Mouse (Mus musculus): ENCODE data around the gene Arhgef17.

Arhgef17 gene

GRCm38 (mm10) chr7:100915204-100915603 is 16.7 kb downstream of the Arhgef17 start:
- no peak for DNase-seq (ENCODE audit: low spot score in 2 of 2)

GRCm38 (mm10) chr7:100911791-100912190 is 20.1 kb downstream of the Arhgef17 start:
- no peak for DNase-seq (ENCODE audit: low spot score in 2 of 2)

- no peak for DNase-seq (ENCODE audit: low spot score in 2 of 2)
Observed at GRCm38 (mm10) chr7:100911246-100911770, 20.6 kb downstream of the Arhgef17 start.

GRCm38 (mm10) chr7:100908567-100908966 is 23.3 kb downstream of the Arhgef17 start:
- DNase-seq (ENCODE audit: low spot score in 2 of 2) = no peak

GRCm38 (mm10) chr7:100908061-100908460 is 23.8 kb downstream of the Arhgef17 start:
- no peak for DNase-seq (ENCODE audit: low spot score in 2 of 2)

- peak; percentile 64 to 82 for DNase-seq (ENCODE audit: low spot score in 2 of 2)
Observed at GRCm38 (mm10) chr7:100907231-100907630, 24.7 kb downstream of the Arhgef17 start.

- DNase-seq (ENCODE audit: low spot score in 2 of 2) = no peak
Observed at GRCm38 (mm10) chr7:100906029-100906789, 25.7 kb downstream of the Arhgef17 start.

- no peak for DNase-seq (ENCODE audit: low spot score in 2 of 2)
Observed at GRCm38 (mm10) chr7:100905037-100905436, 26.9 kb downstream of the Arhgef17 start.

GRCm38 (mm10) chr7:100904612-100905011 is 27.3 kb downstream of the Arhgef17 start:
- DNase-seq (ENCODE audit: low spot score in 2 of 2) = no peak

- DNase-seq (ENCODE audit: low spot score in 2 of 2) = no peak
Observed at GRCm38 (mm10) chr7:100902451-100903137, 29.3 kb downstream of the Arhgef17 start.

GRCm38 (mm10) chr7:100897828-100898227 is 34.1 kb downstream of the Arhgef17 start:
- DNase-seq (ENCODE audit: low spot score in 2 of 2) = no peak

- DNase-seq (ENCODE audit: low spot score in 2 of 2) = no peak
Observed at GRCm38 (mm10) chr7:100894833-100895226, 37.1 kb downstream of the Arhgef17 start.

- peak; percentile 61 to 66 for DNase-seq (ENCODE audit: low spot score in 2 of 2)
Observed at GRCm38 (mm10) chr7:100894057-100894832, 37.7 kb downstream of the Arhgef17 start.

- DNase-seq (ENCODE audit: low spot score in 2 of 2) = peak; percentile 55 to 72
Observed at GRCm38 (mm10) chr7:100893249-100894056, 38.5 kb downstream of the Arhgef17 start.

- DNase-seq (ENCODE audit: low spot score in 2 of 2) = no peak
Observed at GRCm38 (mm10) chr7:100886535-100886934, 45.4 kb downstream of the Arhgef17 start.

GRCm38 (mm10) chr7:100884460-100884859 is 47.4 kb downstream of the Arhgef17 start:
- DNase-seq (ENCODE audit: low spot score in 2 of 2) = no peak

GRCm38 (mm10) chr7:100881950-100882349 is 50.0 kb downstream of the Arhgef17 start:
- DNase-seq (ENCODE audit: low spot score in 2 of 2) = no peak

- no peak for DNase-seq (ENCODE audit: low spot score in 2 of 2)
Observed at GRCm38 (mm10) chr7:100881531-100881930, 50.4 kb downstream of the Arhgef17 start.

GRCm38 (mm10) chr7:100879595-100879994 is 52.3 kb downstream of the Arhgef17 start:
- DNase-seq (ENCODE audit: low spot score in 2 of 2) = peak in 1 of 2 experiments; percentile 66

GRCm38 (mm10) chr7:100876771-100877170 is 55.1 kb downstream of the Arhgef17 start:
- no peak for DNase-seq (ENCODE audit: low spot score in 2 of 2)

GRCm38 (mm10) chr7:100876293-100876692 is 55.6 kb downstream of the Arhgef17 start:
- no peak for DNase-seq (ENCODE audit: low spot score in 2 of 2)

Measured in frontal cortex, postnatal 10 days (tissue).